Mouse (Mus musculus) thymus, postnatal 25 days (tissue): ENCODE data around the gene Nudt13.

Source experiments
- DNase-seq: peaks from one replicate; pipeline ENCODE4 v3.0.0; 2022

Nudt13 gene

DNA sequence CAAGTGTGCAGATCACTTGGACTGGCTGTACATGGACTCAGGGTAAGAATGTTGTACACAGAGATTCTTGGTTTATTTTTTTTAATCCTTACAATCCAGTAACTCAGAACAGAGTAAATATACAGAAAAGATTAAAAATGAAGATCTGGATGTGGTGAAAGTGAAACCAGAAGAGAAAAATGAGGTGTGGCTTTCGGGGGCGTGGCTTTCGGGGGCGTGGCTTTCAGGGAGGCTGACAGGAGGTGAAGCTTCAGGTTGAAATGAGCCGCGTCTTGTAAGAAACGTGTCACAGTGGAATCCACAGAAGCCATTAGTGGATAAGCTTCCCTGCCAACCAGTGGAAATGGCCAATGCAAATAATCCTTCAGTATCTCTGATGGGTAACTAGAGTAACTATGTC is 46.4 kb downstream of the Nudt13 start:
- no peak for DNase-seq

DNA sequence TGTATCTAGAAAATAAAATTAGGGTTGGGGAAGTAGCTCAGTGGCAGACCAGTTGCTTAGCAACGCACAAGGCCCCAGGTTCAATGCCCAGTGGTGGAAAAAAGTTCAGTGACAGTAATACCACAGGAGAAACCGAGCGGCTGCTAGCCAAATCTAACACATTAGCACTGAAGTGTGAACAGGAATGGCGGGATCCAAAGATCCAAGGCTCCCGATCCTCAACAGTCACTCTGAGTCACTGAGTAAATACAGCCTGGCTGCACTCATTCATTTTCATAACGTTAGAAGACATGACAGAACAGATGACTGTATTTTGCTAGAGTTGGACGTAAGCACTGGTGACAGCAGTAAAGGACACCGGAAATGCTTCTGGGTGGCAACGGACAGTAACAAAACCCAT is 51.4 kb downstream of the Nudt13 start:
- no peak for DNase-seq

DNA sequence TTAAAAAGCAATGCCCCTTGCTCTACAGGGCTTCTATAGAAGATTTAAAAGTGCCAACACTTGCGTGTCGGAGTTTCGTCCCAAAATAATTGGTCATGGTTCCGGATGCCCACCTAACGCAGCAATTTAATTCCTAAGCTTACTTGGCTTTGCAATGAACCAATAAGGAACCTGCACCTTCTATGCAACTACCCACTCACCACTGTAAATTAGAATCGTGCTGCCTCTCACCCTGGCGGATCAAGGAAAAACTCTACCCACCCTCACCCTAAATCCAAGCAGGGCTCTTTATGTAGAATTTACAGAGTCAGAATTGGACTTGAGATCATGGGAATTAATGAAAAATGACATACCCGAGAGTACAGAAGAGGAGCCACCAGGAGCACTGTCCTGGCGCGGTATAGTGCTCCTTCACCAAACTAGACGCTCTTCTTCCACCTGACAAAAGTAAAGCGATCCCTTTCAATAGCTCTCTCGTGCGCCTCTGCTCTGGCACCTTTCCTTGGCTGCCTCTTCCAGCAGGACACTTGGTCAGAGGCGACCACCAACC is 53.0 kb downstream of the Nudt13 start:
- no peak for DNase-seq

DNA sequence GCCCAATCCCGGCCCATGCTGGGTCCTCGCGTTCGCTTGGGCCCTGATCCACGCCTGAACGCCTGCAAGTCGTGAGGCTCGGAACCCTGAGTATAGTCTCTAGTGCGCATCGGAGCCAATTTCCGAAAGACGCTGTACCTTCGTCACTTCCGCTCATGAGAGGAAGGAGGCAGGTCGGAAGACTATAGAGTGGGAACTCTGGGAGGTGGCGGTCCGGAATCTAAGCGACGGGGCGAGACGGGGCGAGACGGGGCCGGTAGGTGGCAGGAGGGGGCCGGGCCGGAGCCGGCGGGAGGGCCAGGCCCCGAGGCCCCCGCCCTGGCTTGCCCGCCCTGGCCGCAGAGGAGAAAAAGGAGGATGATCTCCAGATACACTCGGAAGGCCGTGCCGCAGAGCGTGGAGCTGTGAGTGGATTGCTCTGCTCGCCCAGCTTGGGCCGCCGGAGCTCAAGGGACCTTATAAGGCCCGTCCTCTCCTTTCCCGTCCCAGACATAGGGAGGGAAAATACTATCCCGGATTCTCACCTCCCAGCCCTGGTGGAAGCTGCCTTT is 53.6 kb downstream of the Nudt13 start, which contains the start of the genes Ecd and Fam149b:
Gene Ecd, minus strand, starts transcription at position 131 of the 551 bp plus-strand sequence.
Gene Fam149b, plus strand, starts transcription at position 172 of the 551 bp plus-strand sequence.
- peak; percentile 93 for DNase-seq

DNA sequence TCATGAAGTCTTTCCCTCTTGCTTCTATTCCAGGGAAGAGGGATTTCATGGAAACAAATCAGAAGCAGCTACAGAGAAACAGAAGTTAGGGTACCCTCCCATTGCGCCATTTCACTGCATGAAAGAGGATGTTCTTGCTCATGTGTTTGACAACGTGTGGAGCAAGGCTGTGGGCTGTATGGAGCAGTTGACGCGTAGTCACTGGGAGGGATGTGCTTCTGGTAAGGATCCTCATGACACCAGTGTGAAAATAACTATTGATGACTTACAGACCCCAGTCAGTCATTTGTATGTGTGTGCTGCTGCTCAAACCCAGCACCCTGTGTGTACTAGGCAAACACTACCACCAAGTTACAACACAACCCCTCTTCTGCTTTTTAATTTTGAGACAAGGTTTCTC is 68.7 kb downstream of the Nudt13 start:
- DNase-seq = no peak
